Mouse (Mus musculus) left cerebral cortex, postnatal 4 days (tissue): Measurements from ENCODE around the gene Pstk. TPM values are rescaled to one million over a fixed set of nuclear protein-coding genes. Genes with fewer than 3 reads are reported as not detected.
"Not testable (repeated sequence)": the region's sequence is repeated elsewhere in the genome, so short reads cannot be mapped to it uniquely, and the experiment has no call there.

ENCODE experiments used
- DNase-seq: peaks from one replicate; pipeline ENCODE4 v3.0.0-alpha.2; 2022
- intact Hi-C: fragments of 180-260 bp; cut with DNase I; formaldehyde crosslinking; loops from one replicate; pipeline ENCODE4 v1.15.1; 2025
- total RNA-seq, 2 experiments: library from RNA; stranded (reverse); gene quantifications; 2 replicates each; pipeline ENCODE4 v1.2.3; 2021

Pstk gene
- 10 to 100 TPM; 22.7 to 25.2 TPM for total RNA-seq

- peak; percentile 89 for DNase-seq
- intact Hi-C loops = no loop called here
These were observed at the start of gene Pstk for GRCm38 (mm10) chr7:131370648-131371469. Gene Pstk (plus strand): TSS chr7:131371141.

- intact Hi-C loops = no loop called here
These were observed 48.7 kb upstream of the Pstk start, which contains the start of gene Cuzd1 for GRCm38 (mm10) chr7:131322192-131322591. Gene Cuzd1 (minus strand): TSS chr7:131322292.

GRCm38 (mm10) chr7:131327054-131327453 is 43.9 kb upstream of the Pstk start:
- intact Hi-C loops = no loop called here
- DNase-seq = no peak

More at GRCm38 (mm10) chr7:131322192-131322591, 48.7 kb upstream of the Pstk start, which contains the start of gene Cuzd1:
- no peak for DNase-seq

- no peak for DNase-seq
- intact Hi-C loops = no loop called here
These were observed 41.5 kb upstream of the Pstk start, which contains the start of gene Fam24b for GRCm38 (mm10) chr7:131329416-131329815. Gene Fam24b (minus strand): TSS chr7:131329516.

GRCm38 (mm10) chr7:131331688-131332087 is 39.3 kb upstream of the Pstk start:
- intact Hi-C loops = no loop called here
- no peak for DNase-seq

DNA sequence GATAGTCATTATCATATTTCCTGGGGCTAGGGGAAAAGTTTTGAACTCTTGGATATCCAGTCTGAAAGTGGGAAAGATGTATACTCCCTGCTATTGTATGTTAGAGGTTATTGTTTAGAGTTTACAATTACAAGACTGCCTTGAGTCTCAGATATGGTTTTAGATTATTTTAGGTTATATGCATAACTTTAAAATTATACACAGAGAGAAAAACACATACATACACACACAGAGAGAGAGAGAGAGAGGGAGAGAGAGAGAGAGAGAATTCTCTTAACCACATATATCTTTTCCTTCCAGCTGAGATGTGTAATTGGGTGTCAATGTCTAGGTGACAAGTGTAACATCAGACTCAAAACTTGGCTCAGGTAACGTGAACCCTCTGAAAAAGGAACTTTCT is 37.4 kb upstream of the Pstk start, which contains the start of gene Fam24a:
TSS of gene Fam24a (plus strand) at position 301 of the 400 bp plus-strand sequence.
- no peak for DNase-seq
- intact Hi-C loops = no loop called here

DNA sequence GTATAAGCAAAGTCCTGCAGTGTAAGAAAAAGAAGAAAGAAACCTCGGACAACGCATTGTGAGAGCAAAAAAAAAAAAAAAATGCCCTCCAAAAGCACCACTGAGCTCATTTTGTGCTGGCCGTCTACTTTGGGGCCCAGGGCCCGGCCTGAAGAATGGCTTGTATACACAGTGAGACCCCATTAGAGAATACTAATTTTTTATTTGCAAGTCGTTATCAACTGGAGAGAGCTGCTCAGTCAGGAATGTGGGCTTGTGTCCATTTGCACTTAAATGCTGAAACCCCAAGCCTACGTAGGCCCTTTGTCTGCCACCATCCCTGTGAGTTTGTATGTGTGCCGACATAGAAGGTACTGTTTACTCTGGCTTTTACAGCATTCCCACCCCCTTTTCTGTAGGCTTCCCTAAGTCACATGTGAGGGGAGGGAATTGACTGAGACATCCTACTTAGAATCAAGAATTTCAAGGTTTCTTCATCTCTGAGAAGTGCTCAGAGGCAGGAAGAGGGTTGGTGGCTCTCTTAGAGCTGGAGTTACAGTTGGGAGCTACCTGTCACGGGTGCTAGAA is 33.4 kb upstream of the Pstk start:
- intact Hi-C loops = no loop called here
- DNase-seq = no peak

- no peak for DNase-seq
- intact Hi-C loops = loop anchor here (10.0 kb wide), 1 partner anchor 231 kb away; no protein-coding TSS in a partner anchor
These were observed 24.9 kb upstream of the Pstk start for GRCm38 (mm10) chr7:131345856-131346541.

- intact Hi-C loops = no loop called here
- DNase-seq = no peak
These were observed 14.8 kb upstream of the Pstk start for GRCm38 (mm10) chr7:131356105-131356504.

DNA sequence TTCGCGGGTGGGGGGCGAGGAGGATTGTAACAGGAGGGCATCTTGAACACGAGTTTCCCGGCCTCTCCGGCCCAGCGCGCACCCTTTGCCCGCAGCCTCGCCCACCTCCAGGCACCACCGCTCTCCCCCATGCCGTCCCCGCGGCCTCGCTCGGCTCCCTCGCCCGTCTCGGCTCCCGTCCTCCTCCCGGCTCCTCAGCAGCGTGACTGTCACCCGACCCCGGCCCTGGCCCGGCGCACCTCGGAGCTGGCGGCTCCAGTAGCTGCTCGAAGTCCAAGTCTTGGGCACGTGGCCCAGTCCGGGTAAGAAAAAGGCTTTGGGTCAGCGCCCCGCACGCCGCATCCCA is 8.7 kb upstream of the Pstk start:
- no peak for DNase-seq
- intact Hi-C loops = no loop called here

DNA sequence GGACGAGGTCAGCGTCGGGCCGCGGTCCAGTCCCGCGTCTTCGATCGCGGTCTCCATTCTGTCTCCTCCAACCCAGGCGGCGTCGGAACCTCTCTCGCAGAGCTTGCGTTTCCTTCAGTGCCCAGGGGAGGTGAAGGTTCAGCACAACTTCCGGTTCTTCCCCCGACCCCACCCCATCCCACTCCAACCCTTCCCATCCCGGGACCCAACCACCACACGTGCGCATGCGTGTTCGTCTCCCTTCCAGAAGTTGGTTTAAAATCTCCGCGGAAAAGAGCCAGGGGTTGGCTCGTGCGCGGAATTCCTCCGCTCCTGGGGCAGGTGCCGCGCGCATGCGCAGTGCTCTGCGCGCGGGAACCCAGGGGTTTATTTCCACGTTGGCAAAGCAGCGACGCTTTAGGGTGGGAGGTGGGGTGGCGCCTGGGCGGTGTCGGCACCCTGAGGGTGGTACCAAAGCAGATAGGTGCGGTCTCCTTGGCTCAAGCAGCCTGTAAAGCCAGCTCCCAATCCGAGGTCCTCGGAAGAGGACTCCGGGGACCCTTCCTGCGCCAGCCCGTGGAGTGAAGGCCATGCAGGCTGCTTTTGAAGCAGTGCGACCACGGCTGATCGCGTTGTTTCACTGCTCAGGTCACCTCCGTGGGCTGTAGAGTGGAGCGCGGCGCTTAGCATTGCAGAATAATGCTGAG is 8.2 kb upstream of the Pstk start, which contains the start of gene 2310057M21Rik:
TSS of gene 2310057M21Rik (minus strand) at position 145 of the 686 bp plus-strand sequence.
- peak; percentile 97 for DNase-seq
- intact Hi-C loops = no loop called here

- intact Hi-C loops = no loop called here
- no peak for DNase-seq
These were observed 6.8 kb upstream of the Pstk start for GRCm38 (mm10) chr7:131364131-131364530.

GRCm38 (mm10) chr7:131371470-131371860 is 524 bp downstream of the Pstk start:
- DNase-seq = no peak
- intact Hi-C loops = no loop called here

DNA sequence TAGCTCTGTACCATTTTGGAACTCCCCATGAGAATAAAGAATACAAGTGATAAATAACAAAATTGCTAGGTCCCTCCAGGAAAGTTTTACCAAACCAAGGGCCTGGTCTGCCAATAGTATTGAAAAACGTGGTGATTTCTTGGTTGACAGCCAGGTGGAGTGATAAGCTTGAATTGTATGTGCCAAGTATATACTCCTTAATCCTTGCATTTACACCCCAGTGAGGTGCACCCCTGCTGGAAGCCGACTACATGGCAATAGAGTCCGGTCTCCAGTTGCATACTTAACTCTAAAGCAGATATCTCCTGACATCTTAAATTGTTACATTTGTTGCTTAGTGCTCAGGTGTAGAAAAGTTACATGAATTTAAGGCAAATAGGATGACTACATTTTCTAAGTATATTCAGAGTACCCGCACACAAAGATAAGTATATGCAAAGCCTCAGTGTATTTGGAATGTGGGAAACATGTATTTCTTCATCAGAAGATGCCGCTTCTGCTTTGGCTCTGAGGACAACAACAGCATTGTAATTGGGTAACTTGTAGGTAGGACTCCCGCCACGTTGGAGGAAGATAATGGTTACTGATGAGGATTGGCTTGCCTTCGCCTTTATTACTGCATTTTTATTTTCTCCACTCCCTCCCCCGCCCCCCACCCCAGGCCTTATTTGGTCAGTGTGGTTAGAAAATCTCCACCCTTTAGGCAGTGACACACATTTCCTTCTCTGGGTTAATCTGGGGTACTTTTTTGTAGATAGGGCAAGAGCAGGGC is 1.1 kb downstream of the Pstk start:
- intact Hi-C loops = no loop called here

DNA sequence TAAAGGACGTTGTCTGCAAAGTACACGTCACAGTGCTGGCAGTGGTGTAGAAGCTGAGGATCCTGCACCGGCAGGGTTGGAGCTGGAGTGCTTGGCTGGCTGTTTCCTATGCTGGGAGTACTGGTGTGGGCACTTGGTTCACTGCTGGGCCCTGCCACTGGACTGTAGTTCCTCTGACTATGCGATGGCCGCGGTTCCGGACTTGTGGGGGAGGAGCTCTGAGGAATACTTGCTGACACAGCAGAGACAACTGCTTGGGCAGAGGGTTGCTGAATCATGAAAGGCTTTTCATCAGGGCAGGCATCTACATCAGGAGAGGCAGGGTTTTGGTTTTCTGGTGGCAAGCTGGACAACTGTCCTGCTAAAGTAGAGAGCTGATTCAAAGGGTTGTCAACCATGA is 20.8 kb downstream of the Pstk start:
- DNase-seq, intact Hi-C loops: not testable (repeated sequence)

More for the DNA sequence above, 1.1 kb downstream of the Pstk start:
- no peak for DNase-seq

GRCm38 (mm10) chr7:131409321-131409987 is 38.5 kb downstream of the Pstk start:
- intact Hi-C loops = no loop called here
- DNase-seq = no peak

- intact Hi-C loops = no loop called here
- DNase-seq = no peak
These were observed 39.0 kb downstream of the Pstk start for GRCm38 (mm10) chr7:131409988-131410385.

GRCm38 (mm10) chr7:131410416-131411058 is 39.6 kb downstream of the Pstk start, which contains the start of the genes Ikzf5 and Acadsb:
Gene Ikzf5 (minus strand): TSS chr7:131410521.
Gene Acadsb (plus strand): TSS chr7:131410601.
- intact Hi-C loops = no loop called here

More at GRCm38 (mm10) chr7:131410416-131411058, 39.6 kb downstream of the Pstk start, which contains the start of the genes Ikzf5 and Acadsb:
- DNase-seq = peak; percentile 99
